ENCODE assay signal across 1 mouse cellular context in the genomic region with DNA sequence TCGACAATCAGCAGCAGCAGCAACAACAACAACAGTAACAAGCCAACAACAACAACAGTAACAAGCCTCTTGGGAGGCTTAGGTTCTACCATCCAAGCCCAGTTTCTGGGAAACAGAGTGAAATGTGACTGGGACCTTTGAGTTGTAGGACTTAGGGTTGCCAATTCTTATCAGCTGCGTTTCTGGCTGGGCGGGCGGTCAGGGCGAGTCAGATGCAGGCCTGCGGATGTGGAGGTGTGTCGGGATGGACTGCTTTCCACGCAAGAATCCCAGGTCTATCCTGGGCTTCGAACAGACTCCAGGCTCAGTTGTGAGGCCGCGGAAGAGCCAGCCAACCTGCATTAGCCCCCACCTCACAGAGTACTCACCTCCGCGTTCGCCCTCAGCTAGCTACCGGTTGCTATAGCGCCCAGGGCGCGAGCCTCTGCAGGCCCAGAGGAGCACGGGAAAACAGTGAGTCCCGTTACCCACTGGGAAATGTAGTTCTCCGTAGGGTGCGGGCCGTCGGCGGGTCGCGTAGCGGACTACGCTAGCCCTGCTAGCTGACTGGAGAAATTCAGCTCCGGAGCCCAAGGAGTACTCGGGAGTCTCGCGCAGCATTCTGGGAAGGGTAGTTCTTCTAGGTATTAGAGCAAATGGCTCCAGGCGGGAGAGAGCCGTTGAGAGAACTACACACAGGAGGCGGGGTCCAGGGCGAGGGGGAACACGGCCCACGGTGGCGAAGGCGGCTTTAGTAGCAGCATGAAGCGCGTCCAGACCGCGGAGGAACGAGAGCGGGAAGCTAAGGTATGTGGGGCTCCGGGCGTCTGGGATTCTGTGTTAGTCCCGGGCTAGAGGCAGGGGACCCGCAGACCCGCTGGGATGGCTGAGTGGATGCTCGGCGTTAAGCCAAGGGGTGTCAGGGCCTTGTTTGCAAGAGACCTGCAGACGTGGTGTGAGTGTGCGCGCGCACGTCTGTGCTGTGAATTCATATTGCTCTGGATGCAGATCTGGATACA.
A peak's percentile ranks its signal among the peaks of the same experiment; 100 is the strongest.
TF ChIP-seq lines count a peak whose summit lies in the region.

A gene (minus strand): TSS at position 428 of the 998 bp plus-strand sequence.
A gene (plus strand): TSS at position 691 of the 998 bp plus-strand sequence.

TF ChIP-seq in MEL, 35 proteins besides CTCF, POLR2A, EP300 and RAD21 (continued from another document):
- TF ChIP-seq USF2 (IDR thresholded peaks at IDR 0.05; ENCODE audit: borderline replicate concordance in 1 of 2, insufficient read depth in 1 of 2, low read depth in 1 of 2, low read length in 2 of 2) (no peak), POLR2AphosphoS5 (IDR thresholded peaks at IDR 0.05; ENCODE audit: borderline replicate concordance, low read depth, low read length) (no peak), NELFE (IDR thresholded peaks at IDR 0.05; ENCODE audit: low read depth, low read length) (peak; percentile 64), UBTF (IDR thresholded peaks at IDR 0.05; ENCODE audit: borderline replicate concordance, insufficient read depth, low read depth, low read length) (no peak), MAX (IDR thresholded peaks at IDR 0.05; ENCODE audit: low read length) (peak; percentile 41), JUND (IDR thresholded peaks at IDR 0.05; ENCODE audit: low read depth, low read length) (no peak), ETS1 (IDR thresholded peaks at IDR 0.05; ENCODE audit: low read depth, low read length) (0 out of 2 replicates have a peak, but pooled peaks have one; percentile 21), USF1 (IDR thresholded peaks at IDR 0.05; ENCODE audit: low read depth, low read length) (no peak), E2F4 (IDR thresholded peaks at IDR 0.05; ENCODE audit: borderline replicate concordance, low read depth, low read length) (0 out of 2 replicates have a peak, but pooled peaks have one; percentile 44), MYC (IDR thresholded peaks at IDR 0.05; ENCODE audit: low read depth, low read length) (peak; percentile 6; the same call in 1 of the 2 replicates), CHD2 (IDR thresholded peaks at IDR 0.05; ENCODE audit: low read length) (no peak), HCFC1 (IDR thresholded peaks at IDR 0.05; ENCODE audit: low read depth, low read length) (peak; percentile 96), GATA1 (IDR thresholded peaks at IDR 0.05; ENCODE audit: low read depth, low read length) (peak; percentile 20; the same call in 1 of the 2 replicates), ZC3H11A (IDR thresholded peaks at IDR 0.05; ENCODE audit: low read depth, low read length) (no peak), SIN3A (IDR thresholded peaks at IDR 0.05; ENCODE audit: low read length) (peak; percentile 96), TAL1 (IDR thresholded peaks at IDR 0.05; ENCODE audit: low read length) (no peak), TBP (IDR thresholded peaks at IDR 0.05; ENCODE audit: low read depth, low read length) (no peak; the same call in 1 of the 2 replicates), SMC3 (IDR thresholded peaks at IDR 0.05; ENCODE audit: low read depth, low read length) (no peak), POLR2AphosphoS2 (IDR thresholded peaks at IDR 0.05; ENCODE audit: low read length) (no peak), KAT2A (conservative IDR thresholded peaks at IDR 0.05; ENCODE audit: low read depth, low read length) (peak; percentile 92), MAFK (IDR thresholded peaks at IDR 0.05; ENCODE audit: borderline replicate concordance, low read depth, low read length) (no peak), MXI1 (IDR thresholded peaks at IDR 0.05; ENCODE audit: low read depth, low read length) (peak; percentile 70), BHLHE40 (IDR thresholded peaks at IDR 0.05; ENCODE audit: borderline replicate concordance, low read depth, low read length) (no peak), GABPA (IDR thresholded peaks at IDR 0.05; ENCODE audit: low read depth, low read length) (no peak)
